Mouse (Mus musculus): Measurements from ENCODE around the gene Lrrn3.

Lrrn3 gene

DNA sequence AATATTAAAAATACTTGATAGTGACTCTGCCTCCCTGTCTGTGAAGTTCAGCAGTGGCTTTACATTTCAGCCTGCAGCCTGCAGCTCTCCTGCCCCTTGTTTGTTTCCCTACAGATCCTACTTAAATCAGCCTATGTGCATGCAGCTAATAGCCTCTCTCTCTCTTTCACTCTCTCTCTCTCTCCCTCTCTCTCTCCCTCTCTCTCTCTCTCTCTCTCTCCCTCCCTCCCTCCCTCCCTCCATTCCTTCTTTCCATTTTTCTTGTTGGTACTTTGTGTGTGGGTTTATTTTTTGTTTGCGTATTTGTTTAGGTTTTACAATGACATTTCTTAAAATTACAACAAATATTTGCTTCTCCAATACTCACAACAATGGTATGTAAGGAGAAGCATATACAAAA, at the start of gene Lrrn3:
TSS of gene Lrrn3 (minus strand) at position 101 of the 400 bp plus-strand sequence.
- DNase-seq (ENCODE audit: low read depth, low spot score), result no peak

DNA sequence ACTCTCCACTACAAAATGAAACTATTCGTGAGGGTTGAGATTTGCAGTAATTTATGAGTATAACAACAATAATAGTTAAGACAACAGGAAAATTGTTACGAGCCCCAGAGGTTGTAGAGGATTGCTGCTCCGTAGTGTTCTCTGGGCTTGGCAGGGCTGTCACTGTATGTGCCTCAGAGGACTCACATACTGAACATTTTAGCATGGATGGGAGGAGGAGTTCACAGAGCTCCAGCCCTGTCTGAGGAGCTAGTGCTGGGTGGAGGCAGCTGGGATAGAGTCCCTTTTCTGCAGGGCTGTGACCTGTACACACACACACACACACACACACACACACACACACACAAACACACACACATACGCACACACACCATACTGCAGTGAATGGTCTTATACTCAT, 42.2 kb upstream of the Lrrn3 start:
- no peak for DNase-seq (ENCODE audit: low read depth, low spot score)

DNA sequence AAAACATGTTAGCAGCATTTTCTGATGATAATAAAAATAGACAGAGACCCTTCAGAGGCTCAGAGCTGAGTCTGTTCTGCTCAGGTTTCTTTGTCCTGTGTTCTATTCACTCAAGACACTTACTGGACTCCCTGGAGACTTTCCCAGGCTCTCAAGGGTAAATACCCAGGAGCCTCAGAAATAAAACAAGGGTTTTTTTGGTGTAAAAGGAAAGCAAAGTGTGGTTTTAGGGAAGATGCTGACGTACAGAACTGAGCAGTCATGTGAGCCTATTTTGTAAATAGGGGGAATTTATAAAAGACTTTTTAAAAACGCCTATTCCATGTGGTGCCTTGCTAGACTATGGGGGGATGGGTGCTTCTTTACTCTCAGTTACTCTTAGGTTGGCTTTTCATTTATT, 40.5 kb upstream of the Lrrn3 start:
- DNase-seq (ENCODE audit: low read depth, low spot score), result no peak

DNA sequence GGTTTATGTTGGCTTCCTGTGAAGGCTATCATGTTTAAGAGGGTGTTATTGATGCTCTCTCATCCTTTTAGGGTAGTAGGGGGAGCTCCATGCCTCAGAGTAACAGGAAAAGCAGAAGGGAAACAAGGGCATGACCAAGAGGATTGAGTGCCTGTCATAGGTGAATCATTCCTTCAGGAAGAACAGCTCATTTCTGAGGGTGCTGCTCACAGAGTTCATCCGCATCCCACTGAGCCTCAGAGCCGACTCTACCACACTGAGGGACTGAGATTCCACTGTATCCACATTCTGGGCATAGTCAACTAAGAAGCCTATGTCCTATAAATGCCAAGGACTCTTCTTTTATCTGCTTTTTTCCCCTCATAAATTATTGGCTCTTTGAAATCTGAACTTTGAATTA, 35.4 kb upstream of the Lrrn3 start:
- DNase-seq (ENCODE audit: low read depth, low spot score), result no peak

DNA sequence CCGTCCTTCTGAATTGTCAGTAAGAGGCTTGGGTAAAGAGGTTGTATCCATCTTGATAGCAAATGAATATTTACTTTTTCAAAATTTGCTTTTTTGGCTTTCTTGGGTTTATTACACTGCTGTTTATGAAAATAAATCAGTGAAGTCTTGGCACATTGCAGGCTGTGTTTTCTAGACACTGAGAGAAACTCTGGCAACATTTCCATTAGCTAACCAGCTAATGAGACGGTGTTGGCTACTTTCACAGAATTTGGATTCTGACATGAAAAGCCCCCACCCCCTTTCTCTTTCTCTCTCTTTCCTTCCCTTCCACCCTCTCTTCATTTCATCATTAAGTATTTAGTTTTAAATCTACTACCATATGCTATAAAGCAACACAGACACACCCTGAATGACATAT, 34.1 kb upstream of the Lrrn3 start:
- no peak for DNase-seq (ENCODE audit: low read depth, low spot score)

DNA sequence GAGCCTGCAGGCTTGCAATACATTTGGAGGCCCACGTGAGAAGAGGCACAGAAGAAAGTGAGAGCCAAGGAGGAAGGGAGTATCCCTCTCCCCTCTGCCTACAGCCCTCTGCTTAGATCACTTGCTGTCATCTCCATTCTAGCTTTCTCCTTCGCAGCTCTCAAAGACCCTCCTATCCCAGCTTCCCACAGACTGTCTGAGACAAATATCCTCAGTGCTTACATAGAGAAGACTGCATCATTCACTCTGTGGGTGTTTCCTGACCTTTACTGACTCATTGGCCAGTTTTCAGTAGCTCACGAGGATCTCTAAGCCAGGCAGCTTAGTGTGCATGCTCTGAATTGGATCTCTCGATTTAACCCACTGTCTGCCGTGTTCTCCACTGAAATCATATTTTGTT, 32.7 kb upstream of the Lrrn3 start:
- no peak for DNase-seq (ENCODE audit: low read depth, low spot score)

DNA sequence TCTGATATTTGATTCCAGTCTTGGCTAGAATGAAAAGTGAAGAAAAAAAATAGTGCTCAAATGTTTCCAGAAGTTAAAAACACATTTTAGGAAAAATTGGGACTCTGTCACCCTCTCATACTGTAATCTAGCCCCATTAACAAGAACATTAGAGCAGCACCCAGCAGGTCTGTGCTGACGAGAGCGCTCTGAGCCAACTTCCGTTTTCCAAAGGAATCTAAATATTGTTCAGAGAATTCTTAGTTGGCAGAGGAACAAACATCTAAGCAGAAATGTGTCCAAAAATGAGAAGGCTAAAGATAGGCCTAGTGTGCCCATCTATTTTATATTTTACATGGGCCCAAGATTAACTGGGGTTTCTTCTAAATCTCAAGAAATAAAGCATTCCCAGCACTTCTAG, 24.4 kb upstream of the Lrrn3 start:
- DNase-seq (ENCODE audit: low read depth, low spot score), result no peak

DNA sequence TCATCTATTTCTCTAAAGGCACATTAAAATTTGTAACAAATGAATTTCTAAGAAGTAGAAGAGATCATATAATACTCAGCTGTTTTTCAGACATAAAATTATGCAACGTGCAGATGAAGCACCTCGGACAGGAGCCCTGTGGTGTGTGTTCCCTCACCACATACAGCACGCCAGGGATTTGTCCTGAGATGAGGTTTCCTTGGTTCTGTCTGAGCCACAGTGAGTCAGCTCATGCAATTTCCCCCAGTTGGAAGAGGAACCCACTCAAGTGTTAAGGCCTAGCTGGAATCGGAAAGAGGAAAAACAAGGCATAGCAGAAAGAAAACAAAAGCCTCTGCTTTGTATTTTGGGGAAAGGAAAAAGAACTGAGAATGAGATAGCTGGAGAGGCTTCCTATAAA, 22.4 kb upstream of the Lrrn3 start:
- no peak for DNase-seq (ENCODE audit: low read depth, low spot score)

DNA sequence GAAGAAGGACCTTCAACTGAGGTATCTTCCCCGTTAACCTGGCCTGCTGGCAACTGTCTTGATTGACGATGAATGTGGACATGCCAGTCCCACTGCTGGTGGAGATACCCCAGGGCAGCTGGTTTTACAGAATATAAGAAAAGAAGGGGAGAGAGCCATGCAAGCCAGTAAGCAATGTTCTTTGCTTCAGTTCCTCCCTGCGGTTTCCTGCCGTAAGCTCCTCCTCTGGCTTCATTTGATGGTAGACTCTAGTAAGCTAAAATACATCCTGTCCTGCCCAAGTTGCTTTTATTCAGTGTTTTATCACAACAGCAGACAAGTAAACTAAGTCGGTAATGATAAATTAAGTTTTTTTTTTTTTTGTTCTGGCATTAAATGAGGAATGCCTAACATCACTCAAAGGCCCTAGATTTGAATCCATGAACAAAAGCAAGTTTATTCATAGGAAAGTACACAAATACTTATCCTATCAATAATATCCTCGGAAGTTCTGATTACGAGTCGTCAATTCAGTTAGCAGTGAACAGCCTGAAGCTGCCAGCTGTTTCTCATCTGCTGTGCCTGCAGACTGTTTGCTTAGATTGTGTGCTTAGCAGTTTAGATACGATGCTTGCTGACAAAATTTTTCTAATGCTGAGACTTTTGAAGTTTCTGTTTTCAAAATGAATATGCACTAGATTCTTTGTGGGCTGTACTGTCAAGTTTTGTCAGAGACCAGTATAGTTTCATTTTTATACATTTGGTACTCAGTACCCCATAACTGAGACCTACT, 14.0 kb upstream of the Lrrn3 start:
- DNase-seq (ENCODE audit: low read depth, low spot score), result no peak

DNA sequence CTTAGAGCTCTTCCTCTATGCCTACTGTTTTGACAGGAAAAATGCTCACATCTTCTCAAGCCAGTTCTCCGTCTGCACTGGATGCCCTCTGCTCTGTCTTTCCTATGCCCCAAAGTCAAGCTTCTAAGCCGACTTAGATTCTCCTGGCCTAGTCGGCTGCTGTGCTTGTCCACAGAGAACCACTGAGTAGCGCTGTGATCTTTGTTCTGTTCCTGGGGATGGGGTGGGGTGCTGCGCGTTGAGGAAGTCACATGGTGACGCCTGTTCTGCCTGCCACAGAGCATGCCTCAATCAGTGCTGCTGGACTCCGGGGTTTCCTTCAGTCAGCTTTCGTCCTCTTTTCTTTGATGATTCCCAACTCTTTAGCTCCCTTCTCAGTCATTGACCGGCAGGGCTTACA, 8.4 kb upstream of the Lrrn3 start:
- no peak for DNase-seq (ENCODE audit: low read depth, low spot score)

DNA sequence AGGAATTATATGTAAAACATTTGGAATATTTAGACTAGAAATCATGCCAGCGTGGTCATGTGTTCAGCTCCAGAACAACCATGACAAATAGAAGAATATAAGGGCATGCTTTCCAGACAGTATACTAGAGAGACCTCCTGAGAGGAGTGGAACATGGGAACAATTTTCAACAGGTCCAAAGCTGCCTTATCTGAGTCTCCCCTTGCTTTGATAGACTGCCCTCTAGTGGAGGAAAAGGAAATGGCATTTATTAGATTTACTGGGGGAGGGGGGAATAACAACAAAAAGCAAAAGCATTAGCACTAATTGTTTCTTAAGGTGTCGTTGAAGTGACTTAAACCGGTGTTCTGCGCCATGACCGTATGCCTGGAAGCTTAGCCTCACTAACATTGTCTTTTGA, 774 bp upstream of the Lrrn3 start:
- DNase-seq (ENCODE audit: low read depth, low spot score), result peak; percentile 76

DNA sequence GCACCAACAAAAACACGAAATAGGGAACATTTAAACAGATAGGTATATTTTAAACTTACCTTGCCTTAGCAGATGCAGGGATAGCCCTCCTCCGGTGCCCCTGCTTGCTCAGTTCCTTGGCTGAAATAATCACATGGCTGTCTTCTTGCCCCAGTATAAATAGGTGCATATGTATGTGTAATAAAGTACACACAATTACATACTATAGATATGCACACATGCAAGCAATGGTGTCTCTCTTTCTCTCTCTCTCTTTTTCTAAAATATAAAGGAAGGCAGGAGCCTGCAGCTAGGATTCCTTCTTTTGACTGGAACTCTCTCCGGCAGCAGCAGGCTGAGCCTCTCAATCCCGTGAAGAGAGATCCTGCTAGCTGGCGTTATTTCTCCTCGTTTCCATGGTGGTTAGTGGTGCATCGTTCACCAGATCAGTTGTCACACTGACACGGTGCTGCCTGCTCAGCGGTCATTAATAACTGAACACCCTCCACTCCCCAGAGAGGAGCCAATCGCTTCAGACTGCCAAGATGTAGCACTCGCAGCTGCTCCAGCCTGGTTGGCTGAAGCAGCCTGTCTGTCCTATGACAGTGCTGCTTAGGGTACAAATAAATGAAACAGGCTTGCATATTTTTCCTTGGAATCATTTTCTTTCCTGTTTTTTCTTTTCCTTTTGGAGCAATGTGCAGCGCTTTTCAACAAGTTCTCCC, 567 bp downstream of the Lrrn3 start:
- DNase-seq (ENCODE audit: low read depth, low spot score), result peak; percentile 69

DNA sequence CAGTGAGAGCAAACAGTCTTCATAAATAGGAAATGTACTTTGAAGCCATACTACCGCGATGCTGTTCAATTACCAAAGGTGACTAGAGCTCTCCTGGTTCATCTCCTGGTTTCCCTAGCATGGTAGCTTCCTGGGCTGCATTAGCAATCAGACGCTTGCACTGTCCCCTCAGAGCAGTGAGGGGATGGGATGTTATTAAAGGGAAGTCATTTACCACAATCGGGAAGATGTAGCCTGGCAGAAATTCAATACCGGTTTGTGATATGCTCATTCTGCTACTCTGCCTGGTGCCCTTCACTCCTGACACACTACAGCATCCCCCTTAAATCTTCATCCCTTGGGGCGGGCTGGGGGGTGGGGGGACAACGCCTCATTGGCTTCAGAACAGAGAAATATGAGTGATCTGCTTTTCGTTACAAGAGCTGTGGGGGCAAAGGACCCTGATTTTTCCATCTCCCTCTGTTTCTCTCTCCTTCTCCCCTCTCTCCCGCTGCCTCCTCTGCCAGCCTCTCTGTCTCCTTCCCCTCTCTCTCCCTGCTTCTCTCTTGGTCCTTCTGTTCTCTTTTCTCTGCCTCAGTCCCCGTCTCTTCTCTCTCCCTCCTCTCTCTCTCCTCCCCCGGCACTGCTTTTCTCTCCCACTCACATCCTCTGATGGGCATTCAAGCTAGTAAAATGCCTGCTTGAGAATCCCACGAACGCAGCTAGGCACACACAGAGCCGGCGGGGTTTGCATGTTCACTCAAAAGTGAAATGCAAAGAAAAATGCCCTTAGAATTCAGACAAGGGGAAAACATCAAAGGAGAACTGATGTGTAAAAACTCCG, 1.3 kb downstream of the Lrrn3 start:
- DNase-seq (ENCODE audit: low read depth, low spot score), result peak; percentile 30

DNA sequence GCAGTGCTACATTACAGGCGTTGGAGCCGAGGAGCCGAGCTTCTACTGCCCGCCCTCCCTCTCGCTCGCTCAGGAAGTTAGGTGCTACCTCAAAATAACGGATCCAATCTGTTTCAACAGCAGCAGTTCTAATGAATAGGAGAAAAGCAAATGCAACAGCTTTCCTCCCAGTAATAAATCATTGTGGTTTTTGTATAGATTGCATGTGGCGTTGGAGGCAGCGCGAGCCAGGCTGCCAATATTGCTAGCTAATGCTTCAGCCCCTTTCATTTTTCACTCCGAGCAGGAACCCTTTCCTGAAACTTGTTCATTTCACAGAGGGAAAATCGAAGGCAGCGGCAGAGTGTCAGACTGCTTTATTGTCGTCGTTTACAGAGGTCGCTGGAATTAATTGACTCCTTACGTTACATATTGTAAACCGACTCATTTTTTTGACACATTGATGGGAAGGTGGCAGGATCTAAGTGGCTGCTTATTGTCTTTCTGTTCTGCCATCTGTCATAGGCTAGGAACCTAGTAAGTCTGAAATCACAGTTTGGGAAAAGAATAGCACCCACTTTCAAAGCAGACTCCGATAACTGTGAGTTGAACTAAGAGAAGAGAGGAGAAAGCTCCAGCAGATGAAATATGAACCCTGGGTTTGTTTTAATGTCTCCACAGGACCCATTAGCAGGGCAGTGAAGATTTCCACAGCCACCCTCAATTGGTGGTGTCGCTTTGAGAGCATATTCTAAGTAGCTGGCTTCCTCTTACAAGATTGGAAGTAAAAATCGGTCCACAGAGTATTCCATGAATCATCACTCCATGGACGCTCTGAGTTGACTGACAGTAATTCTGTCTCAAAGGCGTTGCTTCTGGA, 2.4 kb downstream of the Lrrn3 start:
- DNase-seq (ENCODE audit: low read depth, low spot score), result peak; percentile 43

DNA sequence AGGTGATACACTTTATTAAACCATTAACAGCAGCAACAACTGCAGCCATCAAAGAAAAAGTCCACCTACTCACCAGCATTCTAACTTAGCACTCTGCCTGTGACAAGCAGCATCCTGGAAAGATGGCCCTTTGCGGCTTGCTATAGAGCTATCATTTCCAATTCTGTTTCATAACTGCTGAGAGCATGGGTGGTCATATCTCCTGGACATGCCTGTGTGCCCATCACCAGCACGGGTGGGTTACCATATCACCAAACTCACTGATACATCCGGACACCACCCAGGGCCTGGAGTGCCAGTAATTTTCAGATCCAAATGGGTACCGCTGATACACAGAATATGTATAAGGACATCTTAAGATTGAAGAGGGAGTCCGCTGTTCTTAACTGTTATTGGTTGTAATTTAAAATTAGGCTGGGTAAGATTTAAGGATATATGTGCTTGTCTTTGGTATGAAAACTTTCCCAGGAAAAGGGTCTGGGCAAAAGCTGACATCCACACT, 3.1 kb downstream of the Lrrn3 start:
- no peak for DNase-seq (ENCODE audit: low read depth, low spot score)

DNA sequence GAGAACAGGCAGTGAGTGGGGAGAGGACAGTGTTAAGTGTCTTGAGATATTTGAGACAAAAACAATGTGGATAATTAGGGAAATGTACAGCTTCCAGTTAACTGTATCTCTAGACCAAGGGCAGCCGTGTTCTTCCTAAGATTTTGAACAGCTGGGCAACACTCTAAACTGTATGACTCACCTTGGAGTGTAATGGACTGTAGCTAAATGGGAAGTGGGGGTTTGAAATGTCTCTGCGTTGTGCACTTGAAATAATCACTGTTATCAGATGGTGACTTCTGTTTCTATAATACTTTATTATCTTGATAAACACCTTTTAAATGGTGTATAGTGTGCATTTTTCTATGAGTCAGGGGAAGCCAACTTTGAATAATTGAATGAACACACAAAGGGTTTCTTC, 4.7 kb downstream of the Lrrn3 start:
- no peak for DNase-seq (ENCODE audit: low read depth, low spot score)

DNA sequence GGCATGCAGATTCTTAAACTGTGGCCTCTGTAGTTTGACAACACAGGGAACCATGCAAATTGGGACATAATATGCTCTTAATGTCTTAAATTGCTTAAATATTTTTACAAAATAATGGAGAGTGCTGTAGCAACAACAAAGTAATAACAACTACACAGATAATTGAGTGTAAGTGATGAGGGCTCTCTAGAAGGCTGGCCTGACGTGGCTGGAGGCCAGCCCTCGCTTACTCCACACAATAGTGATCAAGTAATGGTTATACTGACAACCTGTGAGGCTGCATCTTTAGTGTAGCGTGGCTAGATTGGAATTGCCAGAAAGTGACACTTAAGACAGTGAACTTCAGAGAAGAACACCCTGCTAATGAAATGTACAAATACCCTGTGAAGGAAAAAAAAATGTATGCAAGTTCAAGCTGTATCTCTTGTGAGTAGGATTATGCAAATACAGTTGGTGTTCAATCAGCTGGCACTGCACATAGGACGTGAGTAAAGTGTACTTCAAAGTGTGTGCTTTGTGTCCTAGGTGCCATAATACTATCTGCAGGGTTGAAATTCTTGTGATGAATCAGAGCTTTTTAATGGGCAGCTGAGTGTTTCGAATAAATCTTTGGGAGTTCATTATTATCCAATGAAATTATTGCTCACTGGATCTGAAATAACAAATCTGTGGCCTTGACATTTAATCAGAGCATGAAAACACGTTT, 17.0 kb downstream of the Lrrn3 start:
- DNase-seq (ENCODE audit: low read depth, low spot score), result no peak

DNA sequence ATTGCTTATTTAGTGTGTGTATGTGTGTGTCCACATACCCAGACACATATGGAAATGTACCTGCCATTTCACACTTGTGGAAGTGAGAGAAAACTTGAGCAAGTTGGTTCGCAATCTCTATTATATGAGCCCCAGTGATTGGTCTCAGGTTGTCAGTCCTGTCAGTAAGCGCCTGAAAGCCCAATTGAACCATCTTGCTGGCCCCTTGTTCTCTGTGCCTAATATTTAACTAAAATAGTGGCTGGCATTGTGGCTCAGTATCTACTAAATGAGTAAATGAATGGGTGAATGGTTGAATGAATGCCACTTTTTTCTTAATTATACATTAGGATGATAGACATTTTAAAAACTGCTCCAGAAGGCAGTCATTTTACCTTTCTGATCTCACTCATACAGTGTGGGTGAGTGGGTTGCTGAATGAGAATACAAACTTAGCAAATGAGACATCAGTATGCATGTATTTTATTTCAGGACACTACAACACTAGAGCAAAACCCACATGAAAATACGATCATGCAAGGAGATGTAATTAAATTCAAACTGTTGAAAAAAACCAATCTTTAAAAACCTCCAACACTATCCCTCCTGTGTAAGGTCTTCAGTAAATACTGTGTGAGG, 17.7 kb downstream of the Lrrn3 start:
- no peak for DNase-seq (ENCODE audit: low read depth, low spot score)

DNA sequence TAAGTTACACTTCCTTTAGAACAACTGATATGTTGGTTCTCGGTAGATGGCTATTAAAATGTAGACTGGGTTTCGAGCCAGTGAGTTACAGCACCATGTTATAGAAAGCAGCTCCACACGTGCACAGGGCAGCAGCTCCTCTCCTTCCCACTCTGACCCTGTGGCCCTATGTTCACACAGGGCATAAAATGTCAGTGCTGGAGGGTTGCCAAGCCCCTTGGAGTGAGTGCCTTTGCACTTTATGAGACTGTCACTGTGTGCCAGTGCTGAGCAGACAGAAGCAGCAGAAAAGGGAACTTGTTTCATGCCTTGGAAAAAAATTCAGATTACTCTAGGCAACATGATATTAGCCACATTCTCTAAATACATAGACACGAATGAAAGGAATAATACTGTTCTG, 47.8 kb downstream of the Lrrn3 start:
- peak; percentile 34 for DNase-seq (ENCODE audit: low read depth, low spot score)
